In the genomic region with DNA sequence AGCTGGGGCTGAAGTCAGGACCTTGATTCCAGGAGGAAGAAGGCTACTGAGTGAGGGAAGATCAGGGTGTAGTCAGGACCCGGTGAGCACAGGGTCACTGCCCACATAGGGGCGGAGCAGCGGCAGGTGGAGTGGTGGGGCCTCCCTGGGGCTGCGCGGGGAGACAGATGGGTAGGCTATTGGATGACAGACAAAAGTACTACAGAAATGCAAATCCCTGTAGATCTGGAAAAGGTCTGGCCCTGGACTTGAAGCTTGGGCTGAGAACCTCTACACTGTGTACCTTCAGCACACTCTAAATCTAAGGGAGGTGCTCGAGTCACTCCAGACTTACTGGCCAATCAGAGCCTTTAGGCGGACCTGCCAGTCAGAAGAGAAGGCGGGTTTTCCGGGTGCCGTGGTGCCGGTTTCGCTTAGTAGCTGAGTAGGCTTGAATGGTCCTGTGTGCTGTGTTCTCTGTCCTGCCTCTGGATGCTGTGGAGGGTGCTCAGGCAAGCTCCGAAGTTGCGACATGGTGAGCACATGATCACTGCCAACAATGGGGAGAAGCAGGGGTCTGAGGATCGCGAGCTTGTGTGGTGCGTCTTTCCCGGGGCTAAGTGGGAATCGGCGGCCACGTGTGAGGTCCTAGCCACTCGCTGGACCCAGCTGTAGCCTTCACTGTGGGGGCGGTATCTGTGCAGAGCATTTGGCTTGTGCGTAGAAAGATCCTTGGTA, we compare ENCODE assay signal across 8 mouse cellular contexts. TPM values are rescaled to one million over a fixed set of nuclear protein-coding genes. Genes with fewer than 3 reads are reported as not detected.
A peak's percentile ranks its signal among the peaks of the same experiment; 100 is the strongest.
DNase-seq lines count a peak whose midpoint lies in the region; ATAC-seq and TF ChIP-seq lines count a peak whose summit lies in the region.
"Not testable (repeated sequence)": the region's sequence is repeated elsewhere in the genome, so short reads cannot be mapped to it uniquely, and the experiment has no call there.

No protein-coding gene starts in this region.

- under 1% methylated on average over 24 of the region's 24 CpGs for WGBS in lung, embryonic 15.5 days
- under 1% methylated on average over 24 of the region's 24 CpGs for WGBS in olfactory bulb, adult 2 months
- WGBS in thymus, adult 2 months = 2% methylated on average over 24 of the region's 24 CpGs

- peak overlapping the region; percentile 32; the same call in 1 of the 2 replicates for H3K9ac ChIP-seq in lung, embryonic 15.5 days

- TF ChIP-seq POLR2A in olfactory bulb, adult 2 months (IDR thresholded peaks at IDR 0.05; ENCODE audit: insufficient read depth, low read depth, low read length); thymus, adult 2 months (IDR thresholded peaks at IDR 0.05; ENCODE audit: control insufficient read depth, extremely low read depth, insufficient read depth, low read length, poor library complexity): not testable (repeated sequence)

- peak; percentile 44 for DNase-seq in MEL-GATA-1-ER (ENCODE audit: extremely low read depth, low read depth)
- peak; percentile 71 for DNase-seq in cerebellum, adult 8-10 months
- DNase-seq in forelimb bud, embryonic 11.5 days (ENCODE audit: low read depth, low spot score) = peak; percentile 54
- DNase-seq in layer of hippocampus, adult 9-10 months (ENCODE audit: low spot score) = peak; percentile 79
- peak; percentile 75 for DNase-seq in thymus, adult 2 months

- not testable (repeated sequence) for H3K27me3 ChIP-seq in lung, embryonic 15.5 days; thymus, adult 2 months (ENCODE audit: control insufficient read depth, insufficient read depth, low read length)

- peaks cover 10% of the 10 kb centered on the region; the same call in 1 of the 2 replicates for H3K36me3 ChIP-seq in lung, embryonic 15.5 days
- not testable (repeated sequence) for H3K36me3 ChIP-seq in thymus, adult 2 months (ENCODE audit: control insufficient read depth, insufficient read depth, low read length)

- ATAC-seq in hematopoietic stem cell, adult 5-6 weeks (replicated peaks in 1 of 2; ENCODE audit: insufficient read depth in 1 of 2, low FRiP score in 2 of 2, low TSS enrichment in 1 of 2, low read depth in 1 of 2, poor library complexity in 2 of 2, severe bottlenecking in 2 of 2) = peak; percentile 99
- peak; percentile 97 for ATAC-seq in lung, embryonic 15.5 days (ENCODE audit: borderline replicate concordance, extremely low read depth, low FRiP score, low TSS enrichment)

- H3K4me3 ChIP-seq in lung, embryonic 15.5 days = peak overlapping the region; percentile 48
- H3K4me3 ChIP-seq in olfactory bulb, adult 2 months (ENCODE audit: insufficient read depth, low read depth, low read length) = peak overlapping the region; percentile 89
- peak overlapping the region; percentile 71 for H3K4me3 ChIP-seq in thymus, adult 2 months (ENCODE audit: control insufficient read depth, insufficient read depth, low read length)

- not testable (repeated sequence) for TF ChIP-seq CTCF in olfactory bulb, adult 2 months (IDR thresholded peaks at IDR 0.05; ENCODE audit: insufficient read depth, low read depth, low read length); thymus, adult 2 months (IDR thresholded peaks at IDR 0.05; ENCODE audit: borderline replicate concordance, control insufficient read depth, extremely low read depth, insufficient read depth, low read length, poor library complexity)

- H3K4me1 ChIP-seq in lung, embryonic 15.5 days; olfactory bulb, adult 2 months (ENCODE audit: control insufficient read depth, insufficient read depth, low read length); thymus, adult 2 months (replicated peaks; ENCODE audit: control insufficient read depth, insufficient read depth, low read length): not testable (repeated sequence)

- not testable (repeated sequence) for H3K27ac ChIP-seq in lung, embryonic 15.5 days; olfactory bulb, adult 2 months (ENCODE audit: insufficient read depth, low read depth, low read length); thymus, adult 2 months (ENCODE audit: control insufficient read depth, insufficient read depth, low read length)

- peak overlapping the region; percentile 72 for H3K4me2 ChIP-seq in lung, embryonic 15.5 days

- H3K9me3 ChIP-seq in lung, embryonic 15.5 days = not testable (repeated sequence)

RNA-seq across cellular contexts. Expression of a gene that starts 29.2 kb away (rescaled TPM):
- 22.9 and 34.1 TPM in 2 replicates for total RNA-seq in hematopoietic stem cell, adult 5-6 weeks (2017)
- polyA plus RNA-seq in lung, embryonic 15.5 days (2015; fragmentation: Nextera tagmentation; extraction: Ambion mirVana) = 21.4 and 25.2 TPM in 2 replicates
- not detected in 2 replicates for polyA plus RNA-seq in olfactory bulb, adult 2 months (2012; ENCODE audit: insufficient read depth, insufficient read length, low replicate concordance, missing spikeins)
- 2.1 and 3.0 TPM in 2 replicates for polyA plus RNA-seq in thymus, adult 2 months (2012; rRNA removed)
